Mouse (Mus musculus): Measurements from ENCODE around the gene Ccsap. TPM values are rescaled to one million over a fixed set of nuclear protein-coding genes. Genes with fewer than 3 reads are reported as not detected.

Gene Ccsap
- polyA plus RNA-seq, 1 experiment from 2014 or later: 3.9 TPM

DNA sequence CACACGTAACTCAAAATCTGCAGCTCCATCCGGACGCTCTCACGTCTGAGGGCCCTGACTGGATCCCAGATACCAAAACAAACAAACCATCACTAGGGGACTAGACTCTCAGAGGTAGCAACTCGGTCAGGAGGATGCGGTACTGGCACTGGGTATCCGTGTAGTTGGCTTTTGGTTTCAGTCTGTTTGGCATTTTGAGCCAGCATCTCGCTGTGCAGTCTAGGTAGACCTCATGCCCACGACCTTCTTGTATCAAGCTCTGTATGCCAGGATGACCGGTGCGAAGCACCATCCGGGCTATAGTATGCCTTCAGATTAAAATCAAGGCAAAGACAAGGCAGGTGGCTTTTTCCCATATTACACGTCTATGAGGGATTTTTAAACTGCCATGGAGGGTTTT lies 32.5 kb downstream of the Ccsap start:
- Histone ChIP-seq H3K27me3 (replicated peaks) (no peaks in the 10 kb centered on the region), H3K27ac (no peak overlapping the region), H3K9ac (no peak overlapping the region), H3K36me3 (peaks cover 17% of the 10 kb centered on the region), H3K4me2 (no peak overlapping the region), H3K4me3 (replicated peaks) (no peak overlapping the region), H3K9me3 (no peaks in the 10 kb centered on the region), H3K4me1 (no peaks in the 10 kb centered on the region)
- WGBS: 85% methylated on average over 13 of the region's 13 CpGs
- ATAC-seq (ENCODE audit: insufficient read depth, low FRiP score, low read depth): no peak

- H3K9ac ChIP-seq: no peak overlapping the region
- no peaks in the 10 kb centered on the region for H3K9me3 ChIP-seq
- H3K4me3 ChIP-seq (replicated peaks): no peak overlapping the region
- no peaks in the 10 kb centered on the region for H3K4me1 ChIP-seq
- WGBS: 82% methylated on average over 7 of the region's 7 CpGs
- H3K27me3 ChIP-seq (replicated peaks): no peaks in the 10 kb centered on the region
- peaks cover 12% of the 10 kb centered on the region for H3K36me3 ChIP-seq
- H3K27ac ChIP-seq: no peak overlapping the region
- no peak overlapping the region for H3K4me2 ChIP-seq
- no peak for ATAC-seq (ENCODE audit: insufficient read depth, low FRiP score, low read depth)
Measured at GRCm38 (mm10) chr8:123826758-123827157, 33.3 kb downstream of the Ccsap start.

GRCm38 (mm10) chr8:123826001-123826400 lies 34.0 kb downstream of the Ccsap start:
- H3K4me2 ChIP-seq: no peak overlapping the region
- H3K27me3 ChIP-seq (replicated peaks): no peaks in the 10 kb centered on the region
- no peak overlapping the region for H3K4me3 ChIP-seq (replicated peaks)
- no peak overlapping the region for H3K9ac ChIP-seq
- peaks cover 12% of the 10 kb centered on the region for H3K36me3 ChIP-seq
- no peaks in the 10 kb centered on the region for H3K9me3 ChIP-seq
- WGBS: 63% methylated on average over 9 of the region's 9 CpGs
- no peak; the same call in 1 of the 2 replicates for ATAC-seq (ENCODE audit: insufficient read depth, low FRiP score, low read depth)
- H3K4me1 ChIP-seq: no peaks in the 10 kb centered on the region
- no peak overlapping the region for H3K27ac ChIP-seq

GRCm38 (mm10) chr8:123823532-123824123 lies 36.4 kb downstream of the Ccsap start:
- Histone ChIP-seq H3K4me2 (no peak overlapping the region), H3K4me3 (replicated peaks) (no peak overlapping the region), H3K4me1 (no peaks in the 10 kb centered on the region), H3K27ac (no peak overlapping the region), H3K27me3 (replicated peaks) (no peaks in the 10 kb centered on the region), H3K9me3 (no peaks in the 10 kb centered on the region), H3K36me3 (peaks cover 1% of the 10 kb centered on the region; the same call in 1 of the 2 replicates), H3K9ac (no peak overlapping the region)
- ATAC-seq (ENCODE audit: insufficient read depth, low FRiP score, low read depth): no peak
- WGBS: 69% methylated on average over 18 of the region's 18 CpGs

DNA sequence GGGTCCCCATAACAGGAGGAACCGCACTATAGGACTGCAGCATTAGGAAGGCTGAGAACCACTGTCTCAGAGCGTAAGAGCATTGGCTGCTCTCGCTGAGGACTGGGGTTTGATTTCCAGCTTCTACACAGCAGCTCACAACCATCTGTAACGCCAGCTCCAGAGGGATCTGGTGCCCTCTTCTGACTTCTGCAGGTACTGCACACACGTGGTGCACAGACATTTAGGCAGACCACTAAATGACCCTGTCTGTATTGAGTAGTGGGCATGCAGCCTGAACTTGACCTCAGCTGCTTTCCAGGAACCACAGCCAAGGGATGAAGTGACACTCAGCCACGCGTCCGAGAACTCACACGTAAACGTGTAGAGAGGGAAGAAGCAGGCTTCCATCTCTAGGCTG lies 36.9 kb downstream of the Ccsap start:
- Histone ChIP-seq H3K4me3 (replicated peaks) (no peak overlapping the region), H3K4me2 (no peak overlapping the region), H3K4me1 (no peaks in the 10 kb centered on the region), H3K36me3 (no peaks in the 10 kb centered on the region), H3K27ac (no peak overlapping the region), H3K9me3 (no peaks in the 10 kb centered on the region), H3K27me3 (replicated peaks) (no peaks in the 10 kb centered on the region), H3K9ac (no peak overlapping the region)
- no peak for ATAC-seq (ENCODE audit: insufficient read depth, low FRiP score, low read depth)
- 88% methylated on average over 10 of the region's 10 CpGs for WGBS

DNA sequence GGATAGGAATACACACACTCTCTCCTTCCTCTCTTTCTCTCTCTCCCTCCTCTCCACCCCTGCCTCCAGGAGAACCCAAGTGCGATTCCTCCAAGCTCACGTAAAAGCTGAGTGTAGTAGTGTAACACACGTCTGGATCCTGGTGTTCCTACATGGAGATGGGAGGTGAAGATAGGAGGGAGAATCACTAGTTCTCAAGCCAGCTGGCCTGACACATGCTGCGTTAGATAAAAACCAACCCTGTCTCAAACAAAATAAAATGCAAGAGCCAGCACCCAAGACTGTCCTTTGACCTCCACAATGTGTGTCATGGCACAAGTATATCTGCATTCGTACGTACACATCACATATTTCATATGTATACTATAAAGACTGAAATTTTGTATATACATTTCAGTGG lies 39.2 kb downstream of the Ccsap start:
- no peaks in the 10 kb centered on the region for H3K4me1 ChIP-seq
- no peak overlapping the region for H3K4me2 ChIP-seq
- ATAC-seq (ENCODE audit: insufficient read depth, low FRiP score, low read depth): no peak
- no peak overlapping the region for H3K4me3 ChIP-seq (replicated peaks)
- WGBS: 87% methylated on average over 6 of the region's 6 CpGs
- H3K36me3 ChIP-seq: no peaks in the 10 kb centered on the region
- H3K9ac ChIP-seq: no peak overlapping the region
- H3K27ac ChIP-seq: no peak overlapping the region
- no peaks in the 10 kb centered on the region for H3K27me3 ChIP-seq (replicated peaks)
- H3K9me3 ChIP-seq: no peaks in the 10 kb centered on the region

- Histone ChIP-seq H3K4me1 (no peaks in the 10 kb centered on the region), H3K4me3 (replicated peaks) (no peak overlapping the region), H3K27me3 (replicated peaks) (no peaks in the 10 kb centered on the region), H3K9ac (no peak overlapping the region), H3K27ac (no peak overlapping the region), H3K9me3 (no peaks in the 10 kb centered on the region), H3K36me3 (no peaks in the 10 kb centered on the region), H3K4me2 (no peak overlapping the region)
- WGBS: 81% methylated on average over 19 of the region's 19 CpGs
- ATAC-seq (ENCODE audit: insufficient read depth, low FRiP score, low read depth): no peak; the same call in 1 of the 2 replicates
Measured at GRCm38 (mm10) chr8:123819683-123820610, 40.1 kb downstream of the Ccsap start.

- no peak for ATAC-seq (ENCODE audit: insufficient read depth, low FRiP score, low read depth)
- no peaks in the 10 kb centered on the region for H3K27me3 ChIP-seq (replicated peaks)
- H3K4me1 ChIP-seq: no peaks in the 10 kb centered on the region
- H3K27ac ChIP-seq: no peak overlapping the region
- H3K4me3 ChIP-seq (replicated peaks): no peak overlapping the region
- no peak overlapping the region for H3K9ac ChIP-seq
- H3K9me3 ChIP-seq: no peaks in the 10 kb centered on the region
- no peak overlapping the region for H3K4me2 ChIP-seq
- WGBS: 89% methylated on average over 11 of the region's 11 CpGs
- H3K36me3 ChIP-seq: no peaks in the 10 kb centered on the region
Measured at GRCm38 (mm10) chr8:123817747-123818146, 42.3 kb downstream of the Ccsap start.

- no peaks in the 10 kb centered on the region for H3K27me3 ChIP-seq (replicated peaks)
- no peak overlapping the region for H3K27ac ChIP-seq
- no peak for ATAC-seq (ENCODE audit: insufficient read depth, low FRiP score, low read depth)
- 75% methylated on average over 8 of the region's 8 CpGs for WGBS
- H3K9me3 ChIP-seq: no peaks in the 10 kb centered on the region
- H3K36me3 ChIP-seq: no peaks in the 10 kb centered on the region
- no peak overlapping the region for H3K4me2 ChIP-seq
- no peaks in the 10 kb centered on the region for H3K4me1 ChIP-seq
- H3K4me3 ChIP-seq (replicated peaks): no peak overlapping the region
- no peak overlapping the region for H3K9ac ChIP-seq
Measured at GRCm38 (mm10) chr8:123816939-123817338, 43.1 kb downstream of the Ccsap start.

- no peaks in the 10 kb centered on the region for H3K9me3 ChIP-seq
- H3K27me3 ChIP-seq (replicated peaks): no peaks in the 10 kb centered on the region
- H3K4me2 ChIP-seq: no peak overlapping the region
- no peaks in the 10 kb centered on the region for H3K4me1 ChIP-seq
- no peak overlapping the region for H3K27ac ChIP-seq
- H3K9ac ChIP-seq: no peak overlapping the region
- H3K4me3 ChIP-seq (replicated peaks): no peak overlapping the region
- no peaks in the 10 kb centered on the region for H3K36me3 ChIP-seq
- ATAC-seq (ENCODE audit: insufficient read depth, low FRiP score, low read depth): no peak
- WGBS: 78% methylated on average over 11 of the region's 11 CpGs
Measured at GRCm38 (mm10) chr8:123815325-123815724, 44.7 kb downstream of the Ccsap start.

- H3K4me3 ChIP-seq (replicated peaks): no peak overlapping the region
- 85% methylated on average over 4 of the region's 4 CpGs for WGBS
- no peak overlapping the region for H3K9ac ChIP-seq
- no peak overlapping the region for H3K4me2 ChIP-seq
- no peak; the same call in 1 of the 2 replicates for ATAC-seq (ENCODE audit: insufficient read depth, low FRiP score, low read depth)
- H3K36me3 ChIP-seq: no peaks in the 10 kb centered on the region
- no peaks in the 10 kb centered on the region for H3K9me3 ChIP-seq
- H3K27ac ChIP-seq: 0 out of 2 replicates have a peak overlapping the region, but pooled peaks have one; percentile 8
- H3K27me3 ChIP-seq (replicated peaks): no peaks in the 10 kb centered on the region
- no peaks in the 10 kb centered on the region for H3K4me1 ChIP-seq
Measured at GRCm38 (mm10) chr8:123813892-123814266, 46.1 kb downstream of the Ccsap start.

GRCm38 (mm10) chr8:123813173-123813891 lies 46.7 kb downstream of the Ccsap start:
- H3K4me2 ChIP-seq: no peak overlapping the region
- no peak overlapping the region for H3K9ac ChIP-seq
- no peak overlapping the region for H3K4me3 ChIP-seq (replicated peaks)
- no peaks in the 10 kb centered on the region for H3K36me3 ChIP-seq
- H3K9me3 ChIP-seq: no peaks in the 10 kb centered on the region
- H3K27me3 ChIP-seq (replicated peaks): no peaks in the 10 kb centered on the region
- 69% methylated on average over 16 of the region's 16 CpGs for WGBS
- H3K27ac ChIP-seq: 0 out of 2 replicates have a peak overlapping the region, but pooled peaks have one; percentile 26
- no peak for ATAC-seq (ENCODE audit: insufficient read depth, low FRiP score, low read depth)
- H3K4me1 ChIP-seq: no peaks in the 10 kb centered on the region

Data from stomach, embryonic 15.5 days (tissue).